Mouse (Mus musculus) stomach, postnatal 0 days (tissue): ENCODE measurements around the gene Crhr1.

Experiments
- CTCF ChIP-seq: IDR thresholded peaks from 2 replicates; pipeline ENCODE4 v1.5.1; 2016; ENCODE audit warnings: antibody characterized with exemption, low read depth, mild to moderate bottlenecking, moderate library complexity
- EP300 ChIP-seq: optimal IDR thresholded peaks from 2 replicates; pipeline ENCODE3; 2016; ENCODE audit warnings: antibody characterized with exemption

- no peak for TF ChIP-seq CTCF
- TF ChIP-seq EP300: no peak
Observed at GRCm38 (mm10) chr11:104186837-104187150, 54.1 kb downstream of the Crhr1 start.
